Mouse (Mus musculus) mesoderm, embryonic 11.5 days (tissue): ENCODE results near the gene Lcor.
A peak's percentile ranks its signal among the peaks of the same experiment; 100 is the strongest.

Experiments used
- DNase-seq: peaks from one replicate; pipeline ENCODE4 v3.0.0-alpha.2; 2012; ENCODE audit warnings: low read depth, low spot score

Lcor gene

GRCm38 (mm10) chr19:41568791-41569190, 86.4 kb downstream of the Lcor start:
- DNase-seq = no peak

- no peak for DNase-seq
Observed at GRCm38 (mm10) chr19:41573700-41574099, 91.3 kb downstream of the Lcor start.

- DNase-seq = no peak
Observed at GRCm38 (mm10) chr19:41577576-41577975, 95.1 kb downstream of the Lcor start.

- no peak for DNase-seq
Observed at GRCm38 (mm10) chr19:41579311-41579920, 97.0 kb downstream of the Lcor start.

- no peak for DNase-seq
Observed at GRCm38 (mm10) chr19:41581706-41582420, 99.4 kb downstream of the Lcor start, which contains the start of gene Gm340. Gm340 (plus strand) TSS chr19:41582370.

- no peak for DNase-seq
Observed at GRCm38 (mm10) chr19:41582918-41583514, 100.6 kb downstream of the Lcor start.

- DNase-seq = no peak
Observed at GRCm38 (mm10) chr19:41586752-41587151, 104.3 kb downstream of the Lcor start.

GRCm38 (mm10) chr19:41587431-41588222, 105.2 kb downstream of the Lcor start:
- no peak for DNase-seq

- DNase-seq = no peak
Observed at GRCm38 (mm10) chr19:41589026-41589425, 106.6 kb downstream of the Lcor start.

GRCm38 (mm10) chr19:41589681-41590080, 107.2 kb downstream of the Lcor start:
- DNase-seq = peak; percentile 30

GRCm38 (mm10) chr19:41591808-41592207, 109.4 kb downstream of the Lcor start:
- DNase-seq = peak; percentile 48

GRCm38 (mm10) chr19:41597170-41597894, 114.9 kb downstream of the Lcor start:
- no peak for DNase-seq

GRCm38 (mm10) chr19:41600647-41601046, 118.2 kb downstream of the Lcor start:
- DNase-seq = no peak

GRCm38 (mm10) chr19:41606208-41606987, 124.0 kb downstream of the Lcor start:
- DNase-seq = no peak

GRCm38 (mm10) chr19:41611683-41612082, 129.2 kb downstream of the Lcor start:
- no peak for DNase-seq
